Mouse (Mus musculus): ENCODE results near the gene Pnkd. TPM values are rescaled to one million over a fixed set of nuclear protein-coding genes. Genes with fewer than 3 reads are reported as not detected.
"Not testable (repeated sequence)": the region's sequence is repeated elsewhere in the genome, so short reads cannot be mapped to it uniquely, and the experiment has no call there.

Pnkd gene
- total RNA-seq, 4 experiments from 2014 or later: 170 to 190 (median 177) TPM

GRCm38 (mm10) chr1:74329899-74330431 is 45.2 kb downstream of the Pnkd start:
- DNase-seq (ENCODE audit: low spot score in 2 of 2): no peak

DNA sequence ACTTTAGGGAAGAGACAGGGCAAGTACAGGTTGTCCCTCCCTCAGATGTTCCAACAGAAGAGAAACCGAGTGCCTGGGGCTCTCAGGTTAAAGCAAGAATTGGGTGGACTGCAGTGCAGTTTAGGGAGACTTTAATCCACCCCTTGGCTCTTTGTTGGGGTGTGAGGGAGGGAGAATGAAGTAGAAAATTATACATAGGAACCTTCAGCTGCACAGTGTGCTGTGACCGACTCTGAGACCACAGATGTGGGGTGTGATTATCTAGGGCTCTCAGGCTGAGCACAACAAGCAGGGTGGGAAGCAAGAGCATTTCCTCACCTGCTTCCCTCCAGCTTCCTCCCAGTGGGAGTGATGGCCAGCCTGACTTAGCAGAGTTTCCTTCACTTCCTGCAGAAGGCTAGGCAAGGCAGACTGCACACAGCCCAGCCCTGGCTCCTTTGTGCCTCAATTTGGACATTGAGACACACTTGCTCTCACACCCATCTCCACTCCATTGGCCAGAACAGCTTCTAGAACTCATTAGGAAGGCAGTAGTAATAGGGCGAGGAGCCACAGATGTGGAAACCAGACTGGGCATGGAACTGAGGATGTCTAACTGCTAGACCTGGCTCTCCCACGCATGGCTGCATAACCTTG is 46.4 kb downstream of the Pnkd start:
- DNase-seq (ENCODE audit: low spot score in 2 of 2): no peak

DNA sequence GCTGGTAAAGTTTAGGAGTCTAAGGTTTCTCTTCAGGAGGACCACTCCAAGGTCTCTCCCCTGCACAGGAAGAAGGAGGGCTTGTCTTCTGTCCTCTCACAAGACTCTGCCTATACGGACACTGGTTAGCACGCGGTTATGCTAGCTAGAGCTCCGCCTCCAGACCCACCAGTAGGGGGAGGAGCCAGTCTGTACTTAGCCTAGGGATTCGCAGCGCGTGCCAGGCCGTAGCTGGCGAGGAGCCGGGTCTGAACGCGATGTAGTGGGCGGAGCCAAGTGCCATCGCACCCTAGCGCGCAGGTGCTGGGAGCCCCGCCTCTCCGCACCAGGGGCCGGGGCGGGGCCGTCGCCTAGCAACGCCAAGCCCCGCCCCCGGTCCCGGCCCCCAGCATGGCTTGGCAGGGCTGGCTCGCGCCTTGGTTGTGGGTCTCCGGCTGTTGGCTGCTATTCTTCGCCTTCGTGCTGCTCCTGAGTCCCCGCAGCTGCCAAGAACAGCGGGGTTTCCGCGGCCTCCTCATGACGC is 47.6 kb downstream of the Pnkd start:
- DNase-seq (ENCODE audit: low spot score in 2 of 2): peak; percentile 94 to 97

DNA sequence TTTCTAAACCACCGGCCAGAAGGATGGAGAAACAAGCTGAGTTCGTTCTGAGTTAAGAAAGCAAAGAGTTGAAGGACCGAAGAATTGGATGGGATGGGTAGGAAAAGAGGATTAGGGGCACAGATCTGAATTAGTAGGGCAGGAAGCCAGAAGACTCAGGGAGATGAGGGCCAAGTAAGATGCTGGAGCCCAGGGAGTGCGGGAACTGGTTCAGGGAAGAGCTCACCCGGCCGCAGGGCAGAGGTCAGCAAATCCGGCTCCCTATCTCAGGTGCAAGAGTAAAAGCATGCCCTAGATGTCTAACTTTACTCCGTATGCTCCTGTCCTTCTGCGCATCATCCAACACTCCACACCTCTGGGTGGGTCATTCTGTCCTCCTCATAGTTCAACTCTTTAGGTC is 48.2 kb downstream of the Pnkd start:
- DNase-seq (ENCODE audit: low spot score in 2 of 2): no peak

DNA sequence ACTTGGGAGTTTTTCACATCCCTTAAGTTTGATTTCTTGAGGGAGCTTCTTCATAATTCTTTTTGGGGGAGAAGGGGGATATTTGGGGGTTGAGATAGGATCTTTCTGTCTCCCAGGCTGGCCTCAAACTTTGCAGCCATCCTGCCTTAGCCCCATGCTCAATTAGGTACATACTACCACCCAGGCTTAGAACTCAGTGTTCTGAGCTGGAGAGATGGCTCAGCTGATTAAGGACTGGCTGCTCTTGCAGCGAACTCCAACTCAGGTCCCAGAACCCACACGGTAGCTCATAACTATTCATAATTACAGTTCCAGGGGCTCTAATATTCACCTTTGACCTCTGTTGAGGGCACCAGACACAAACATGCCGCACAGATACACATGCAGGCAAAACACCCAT is 49.9 kb downstream of the Pnkd start:
- DNase-seq (ENCODE audit: low spot score in 2 of 2): no peak

- no peak for DNase-seq (ENCODE audit: low spot score in 2 of 2)
These were observed 50.3 kb downstream of the Pnkd start for GRCm38 (mm10) chr1:74335033-74335432.

- no peak for DNase-seq (ENCODE audit: low spot score in 2 of 2)
These were observed 50.9 kb downstream of the Pnkd start for GRCm38 (mm10) chr1:74335436-74336170.

DNA sequence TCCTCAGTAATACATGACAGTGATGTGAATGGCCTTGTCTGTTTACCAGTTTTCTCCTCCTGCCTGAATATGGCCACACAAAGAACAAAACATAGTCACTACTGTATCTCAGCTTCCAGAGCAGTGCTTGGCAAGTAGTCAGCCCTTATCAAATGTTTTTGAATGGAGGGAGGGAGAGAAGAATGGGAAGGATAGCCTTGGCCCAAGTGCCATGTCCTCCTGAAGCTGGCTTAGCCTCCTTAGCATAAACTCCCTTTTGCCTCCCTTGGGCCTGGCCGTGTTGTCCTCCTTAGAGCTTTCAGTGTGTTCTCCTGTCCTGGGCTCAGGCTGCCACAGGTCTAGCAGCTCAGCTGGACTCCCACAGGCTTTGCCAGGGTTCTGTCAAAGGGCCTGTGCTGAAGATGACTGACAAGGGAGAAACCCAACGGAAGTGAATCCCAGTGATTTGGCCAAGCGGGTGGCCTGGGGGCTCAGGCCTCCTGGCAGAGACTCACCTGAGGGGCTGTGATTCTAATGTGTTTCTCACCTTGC is 52.6 kb downstream of the Pnkd start:
- no peak for DNase-seq (ENCODE audit: low spot score in 2 of 2)

DNA sequence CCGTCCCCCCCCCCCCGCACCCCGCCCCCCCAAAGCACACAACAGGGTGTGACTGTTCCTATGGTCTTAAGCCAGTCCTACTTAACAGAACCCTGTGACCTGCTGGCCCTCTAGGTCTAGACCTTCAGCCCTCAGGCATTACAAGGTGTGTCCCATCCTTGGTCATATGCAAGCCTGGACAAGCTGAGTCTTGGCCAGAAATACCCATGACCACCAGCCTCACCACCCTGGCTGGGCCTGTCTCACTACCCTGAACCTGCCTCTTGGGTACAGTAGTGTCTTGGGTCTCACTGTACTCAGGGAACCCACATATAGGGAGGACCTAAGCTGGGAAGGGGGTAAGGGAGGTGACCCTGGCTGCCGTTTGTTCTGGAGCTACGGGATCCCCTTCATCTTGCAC is 53.3 kb downstream of the Pnkd start:
- no peak for DNase-seq (ENCODE audit: low spot score in 2 of 2)

DNA sequence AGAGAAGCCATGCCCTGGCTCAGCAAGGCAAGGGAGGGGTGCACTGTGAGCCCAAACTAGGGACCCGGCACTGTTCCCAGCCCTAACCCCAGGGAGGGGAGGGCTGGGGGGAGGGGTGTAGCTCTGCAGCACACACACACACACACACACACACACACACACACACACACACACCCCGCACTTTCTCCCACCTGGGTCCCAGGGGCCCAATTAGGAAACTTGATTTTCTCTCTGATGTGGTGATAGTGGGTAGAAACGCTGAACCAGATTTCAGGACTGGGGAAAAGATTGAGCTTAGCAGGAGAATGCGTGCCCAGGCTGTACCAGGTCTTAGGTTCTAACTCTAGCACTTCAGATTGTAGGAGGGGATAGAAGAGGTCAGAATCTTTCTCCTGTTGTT is 53.9 kb downstream of the Pnkd start:
- DNase-seq (ENCODE audit: low spot score in 2 of 2): no peak

- DNase-seq (ENCODE audit: low spot score in 2 of 2): no peak
These were observed 55.2 kb downstream of the Pnkd start for GRCm38 (mm10) chr1:74339917-74340316.

- peak; percentile 66 to 69 for DNase-seq (ENCODE audit: low spot score in 2 of 2)
These were observed 55.6 kb downstream of the Pnkd start for GRCm38 (mm10) chr1:74340361-74340764.

DNA sequence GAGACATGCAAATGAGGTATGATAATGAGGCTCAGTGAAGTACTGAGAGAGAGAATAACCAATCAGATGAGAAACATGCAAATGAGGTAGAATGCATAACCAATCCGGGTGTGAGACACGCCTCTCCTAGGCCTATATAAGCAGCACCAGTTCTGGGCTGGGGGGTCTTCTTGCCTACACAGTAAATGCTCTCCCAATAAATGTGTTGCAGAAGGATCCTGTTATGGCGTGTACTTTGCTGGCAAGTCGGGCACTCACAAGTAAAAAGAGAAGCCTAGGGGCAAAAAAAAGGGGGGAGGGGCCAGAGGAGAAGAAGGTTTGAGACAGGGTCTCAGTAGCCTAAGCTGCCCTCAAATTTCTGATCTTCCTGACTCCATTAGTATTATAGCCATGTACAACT is 56.3 kb downstream of the Pnkd start:
- DNase-seq (ENCODE audit: low spot score in 2 of 2): not testable (repeated sequence)

GRCm38 (mm10) chr1:74341898-74342297 is 57.2 kb downstream of the Pnkd start:
- no peak for DNase-seq (ENCODE audit: low spot score in 2 of 2)

GRCm38 (mm10) chr1:74342308-74342707 is 57.6 kb downstream of the Pnkd start:
- no peak for DNase-seq (ENCODE audit: low spot score in 2 of 2)

DNA sequence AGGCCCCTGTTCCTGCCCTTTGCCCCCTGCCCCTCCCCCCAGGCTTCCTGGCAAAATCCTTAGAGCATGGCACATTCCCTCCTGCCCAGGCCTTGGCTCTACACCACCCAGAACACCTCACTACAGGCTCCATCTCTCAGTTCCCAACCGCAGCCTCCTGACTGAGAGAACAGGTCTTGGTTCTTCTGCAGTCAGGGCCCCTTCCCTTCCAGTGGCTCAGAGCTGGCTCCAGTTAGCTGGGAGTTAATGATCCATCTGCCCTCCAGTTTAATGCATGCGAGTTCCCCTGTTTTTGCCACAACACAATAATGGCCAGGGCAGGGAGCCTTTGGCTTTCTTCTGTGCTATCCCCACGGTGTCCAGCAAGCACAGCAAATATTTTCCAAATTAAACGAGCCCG is 58.4 kb downstream of the Pnkd start:
- no peak for DNase-seq (ENCODE audit: low spot score in 2 of 2)

DNA sequence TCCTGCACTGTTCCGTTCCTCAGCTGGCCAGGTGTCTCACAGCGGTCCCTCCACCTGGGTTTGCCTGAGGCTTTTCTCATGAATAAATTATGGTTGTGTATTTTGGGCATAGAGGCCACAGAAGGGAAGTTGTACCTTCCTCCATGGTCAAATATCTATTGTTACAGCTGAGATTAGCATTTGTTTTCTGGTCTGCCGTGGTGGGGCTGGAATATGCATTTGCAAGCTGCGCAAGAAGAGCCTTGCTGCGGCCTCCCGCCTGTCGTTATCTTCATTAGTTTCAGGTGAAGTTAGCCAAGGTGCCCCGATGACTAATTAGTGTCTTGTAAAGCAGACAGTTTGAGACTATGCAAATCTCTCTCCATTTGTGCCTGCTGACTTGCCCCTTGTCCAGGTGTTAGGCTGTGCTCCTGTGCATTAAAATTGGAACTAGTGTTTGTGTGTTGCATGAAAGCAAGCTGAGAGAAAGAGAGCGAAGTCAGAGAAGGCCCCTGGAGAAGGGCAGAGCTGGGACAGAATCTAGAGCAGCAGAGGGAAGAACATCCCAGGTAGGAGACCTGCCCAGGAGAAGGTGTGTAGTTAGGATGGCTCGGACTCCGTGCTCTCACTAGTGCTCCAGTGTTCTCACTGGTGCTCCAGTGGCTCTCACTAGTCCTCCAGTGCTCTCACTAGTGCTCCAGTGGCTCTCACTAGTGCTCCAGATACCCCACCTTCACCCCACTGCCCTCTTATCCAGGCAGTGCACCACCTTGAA is 59.6 kb downstream of the Pnkd start:
- no peak for DNase-seq (ENCODE audit: low spot score in 2 of 2)

GRCm38 (mm10) chr1:74351185-74351769 is 66.5 kb downstream of the Pnkd start:
- DNase-seq (ENCODE audit: low spot score in 2 of 2): no peak

- DNase-seq (ENCODE audit: low spot score in 2 of 2): no peak
These were observed 67.9 kb downstream of the Pnkd start for GRCm38 (mm10) chr1:74352532-74353096.

DNA sequence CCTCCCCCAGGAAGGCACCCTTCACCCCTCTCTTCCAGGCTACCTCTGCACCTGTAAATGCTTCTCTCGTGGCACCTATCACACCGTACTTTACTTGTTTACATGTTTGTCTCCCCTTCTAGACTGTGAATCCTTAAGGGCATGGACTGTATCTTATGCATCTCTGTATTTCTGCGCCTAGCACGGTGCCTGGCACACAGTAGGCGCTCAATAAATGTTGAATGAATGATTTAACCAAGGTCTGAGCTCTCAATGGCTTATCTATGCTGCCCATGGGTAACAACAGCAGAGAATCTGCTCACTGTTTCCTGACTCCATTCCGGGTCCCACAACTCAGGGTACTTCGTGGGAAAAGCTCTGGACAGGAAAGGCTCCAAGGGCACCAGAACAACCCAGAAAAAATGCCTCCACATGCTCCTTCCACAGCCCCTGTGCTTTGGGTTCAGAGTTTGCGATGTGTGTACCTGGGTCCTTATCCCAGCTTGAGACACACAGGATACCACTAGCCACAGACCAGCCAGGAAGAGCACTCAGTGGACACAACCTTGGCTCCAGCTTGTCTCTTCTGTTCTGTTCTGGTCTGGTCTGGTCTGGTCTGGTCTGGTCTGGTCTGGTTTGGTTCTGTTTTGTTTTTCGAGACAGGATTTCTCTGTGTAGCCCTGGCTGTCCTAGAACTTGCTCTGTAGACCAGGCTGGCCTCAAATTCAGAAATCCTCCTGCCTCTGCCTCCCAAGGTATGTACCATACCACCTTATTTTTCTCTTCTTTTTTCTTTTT is 68.9 kb downstream of the Pnkd start:
- no peak for DNase-seq (ENCODE audit: low spot score in 2 of 2)

Measured in layer of hippocampus, adult 8-10 months (tissue).